Mouse (Mus musculus) hindbrain, embryonic 12.5 days (tissue): ENCODE results near the gene Clstn3. TPM values are rescaled to one million over a fixed set of nuclear protein-coding genes. Genes with fewer than 3 reads are reported as not detected.
"Not testable (repeated sequence)": the region's sequence is repeated elsewhere in the genome, so short reads cannot be mapped to it uniquely, and the experiment has no call there.

Experiments
- ATAC-seq: fragments of 200-750 bp; cut with Nextera tagmentation; 2 replicates; pipeline ENCODE4 v1.8.0; 2017; ENCODE audit warnings: moderate TSS enrichment; ENCODE audit not compliant: low FRiP score
- H3K27ac ChIP-seq: fragments of 300-500 bp; sonication (generic); 2 replicates; pipeline ENCODE4 v1.5.1; 2016; ENCODE audit warnings: mild to moderate bottlenecking
- H3K27me3 ChIP-seq: fragments of 300-500 bp; sonication (generic); 2 replicates; pipeline ENCODE4 v1.6.1; 2016; ENCODE audit warnings: mild to moderate bottlenecking
- H3K36me3 ChIP-seq: fragments of 300-500 bp; sonication (generic); 2 replicates; pipeline ENCODE4 v1.6.1; 2016; ENCODE audit warnings: mild to moderate bottlenecking
- H3K4me1 ChIP-seq: fragments of 300-500 bp; sonication (generic); 2 replicates; pipeline ENCODE4 v1.6.1; 2016
- H3K4me2 ChIP-seq: fragments of 300-500 bp; sonication (generic); replicated peaks from 2 replicates; pipeline ENCODE4 v1.6.1; 2016; ENCODE audit warnings: mild to moderate bottlenecking
- H3K4me3 ChIP-seq: fragments of 300-500 bp; sonication (generic); 2 replicates; pipeline ENCODE4 v1.5.1; 2016; ENCODE audit warnings: mild to moderate bottlenecking
- H3K9ac ChIP-seq: fragments of 300-500 bp; sonication (generic); 2 replicates; pipeline ENCODE4 v1.6.1; 2016; ENCODE audit warnings: mild to moderate bottlenecking, moderate library complexity
- H3K9me3 ChIP-seq: fragments of 300-500 bp; sonication (generic); replicated peaks from 2 replicates; pipeline ENCODE4 v1.6.1; 2016; ENCODE audit warnings: mild to moderate bottlenecking
- WGBS: fragments of 180-500 bp; shearing (Covaris S2); methylation state at CpG from one replicate; pipeline ENCODE4 v1.1.7; 2016; 5-methylcytosine and 5-hydroxymethylcytosine counted together
- polyA plus RNA-seq: library from polyadenylated mRNA; unstranded; fragments of >200 nt; fragmentation: Nextera tagmentation; extraction: Ambion mirVana; gene quantifications from 2 replicates; pipeline ENCODE4 v1.2.1, GENCODE M21; 2016

Gene Clstn3
- polyA plus RNA-seq, 1 experiment from 2014 or later, result 40.5 TPM

DNA sequence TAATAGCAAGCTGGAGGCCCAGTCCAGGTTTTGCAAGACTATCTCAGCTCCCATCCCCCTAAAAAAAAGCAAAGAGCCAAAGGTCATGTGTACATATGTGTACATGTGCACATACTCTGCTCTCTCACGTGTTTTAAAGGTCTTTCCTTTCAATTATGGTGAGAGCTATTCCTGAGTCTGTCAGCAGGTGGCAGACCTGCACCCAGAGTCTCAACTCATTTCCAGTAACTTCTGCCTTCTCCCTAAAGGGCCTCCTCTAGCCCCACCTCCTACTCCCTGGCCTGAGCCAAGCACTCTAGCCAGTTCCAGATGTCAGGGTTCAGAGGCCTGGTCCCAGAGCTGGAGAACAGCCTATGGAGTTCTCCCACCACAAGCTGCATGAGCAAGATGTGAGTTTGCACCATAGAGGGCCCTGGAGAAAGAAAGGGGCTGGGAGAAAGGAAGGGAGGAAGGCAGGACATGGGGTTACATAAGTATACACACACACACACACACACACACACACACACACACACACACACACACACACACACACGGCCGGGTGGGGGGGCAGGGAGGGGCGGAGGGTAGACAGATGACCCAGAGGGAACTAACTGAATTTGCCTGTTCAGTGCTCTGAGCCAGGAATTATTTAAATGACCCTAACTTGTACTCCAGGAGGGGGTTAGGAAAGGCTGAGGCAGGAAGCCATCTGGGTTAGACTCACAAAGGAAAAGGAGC is 28.4 kb upstream of the Clstn3 start, which contains the start of gene C1rl:
TSS of gene C1rl (plus strand) at position 272 of the 720 bp plus-strand sequence.
- no peak within 1 kb of the TSS for H3K4me2 ChIP-seq
- 3% methylated on average over 1 of the region's 4 CpGs for WGBS
- 0 out of 2 replicates have a peak, but pooled peaks cover 3% of the 10 kb centered on the region for H3K9me3 ChIP-seq
- peaks cover 2% of the 10 kb centered on the region; the same call in 1 of the 2 replicates for H3K4me1 ChIP-seq
- H3K27me3 ChIP-seq, result no peaks in the 10 kb centered on the region
- H3K36me3 ChIP-seq, result no peaks in the 10 kb centered on the region
- no peak within 1 kb of the TSS for H3K27ac ChIP-seq
- ATAC-seq, result peak; percentile 73
- H3K9ac ChIP-seq, result no peak within 1 kb of the TSS
- no peak within 1 kb of the TSS for H3K4me3 ChIP-seq

DNA sequence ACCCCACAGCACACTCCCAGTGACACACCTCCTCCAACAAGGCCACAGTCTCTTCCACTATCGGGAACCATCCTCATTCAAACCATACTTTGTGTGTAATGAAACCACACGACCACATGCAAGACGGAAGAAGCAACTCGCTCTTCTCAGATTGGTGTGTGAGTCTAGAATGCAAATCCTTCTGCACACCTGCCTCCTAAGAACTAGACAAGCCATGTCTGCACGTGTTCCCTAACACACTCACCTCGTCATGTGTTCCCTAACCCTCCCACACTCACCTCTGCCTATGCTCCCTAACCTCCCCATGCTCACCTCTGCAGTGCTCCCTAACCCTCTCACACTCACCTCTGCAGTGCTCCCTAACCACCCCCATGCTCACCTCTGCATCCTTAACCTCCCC is 26.8 kb upstream of the Clstn3 start:
- 83% methylated on average over 6 of the region's 6 CpGs for WGBS
- no peak for ATAC-seq
- no peak overlapping the region for H3K4me2 ChIP-seq
- H3K9me3 ChIP-seq, result 0 out of 2 replicates have a peak, but pooled peaks cover 3% of the 10 kb centered on the region
- H3K9ac ChIP-seq, result no peak overlapping the region
- no peaks in the 10 kb centered on the region for H3K36me3 ChIP-seq
- no peak overlapping the region for H3K4me3 ChIP-seq
- H3K27ac ChIP-seq, result no peak overlapping the region
- H3K27me3 ChIP-seq, result no peaks in the 10 kb centered on the region
- peaks cover 2% of the 10 kb centered on the region; the same call in 1 of the 2 replicates for H3K4me1 ChIP-seq

DNA sequence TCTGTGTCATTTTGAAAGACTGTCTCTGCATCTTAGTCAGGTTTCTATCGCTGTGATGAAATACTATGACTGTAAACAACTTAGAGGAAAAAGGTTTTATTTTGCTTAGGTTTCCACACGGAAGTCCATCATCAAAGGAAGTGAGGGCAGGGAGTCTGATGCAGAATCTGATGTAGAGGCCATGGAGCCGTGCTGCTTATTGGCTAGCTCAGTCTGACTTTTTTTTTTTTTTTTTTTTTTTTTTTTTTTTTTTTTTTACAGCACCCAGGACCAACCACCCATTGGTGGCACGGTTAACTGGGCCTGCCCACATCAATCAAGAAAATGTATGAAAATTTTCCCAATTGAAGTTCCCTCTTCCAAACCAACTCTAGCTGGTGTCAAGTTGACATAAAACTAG is 24.4 kb upstream of the Clstn3 start:
- Histone ChIP-seq H3K4me2 (no peak overlapping the region), H3K4me3 (no peak overlapping the region), H3K27me3 (no peaks in the 10 kb centered on the region), H3K9ac (no peak overlapping the region), H3K9me3 (no peaks in the 10 kb centered on the region), H3K4me1 (peaks cover 2% of the 10 kb centered on the region; the same call in 1 of the 2 replicates), H3K27ac (no peak overlapping the region), H3K36me3 (no peaks in the 10 kb centered on the region)
- no peak for ATAC-seq
- WGBS, result 91% methylated on average over 4 of the region's 4 CpGs

DNA sequence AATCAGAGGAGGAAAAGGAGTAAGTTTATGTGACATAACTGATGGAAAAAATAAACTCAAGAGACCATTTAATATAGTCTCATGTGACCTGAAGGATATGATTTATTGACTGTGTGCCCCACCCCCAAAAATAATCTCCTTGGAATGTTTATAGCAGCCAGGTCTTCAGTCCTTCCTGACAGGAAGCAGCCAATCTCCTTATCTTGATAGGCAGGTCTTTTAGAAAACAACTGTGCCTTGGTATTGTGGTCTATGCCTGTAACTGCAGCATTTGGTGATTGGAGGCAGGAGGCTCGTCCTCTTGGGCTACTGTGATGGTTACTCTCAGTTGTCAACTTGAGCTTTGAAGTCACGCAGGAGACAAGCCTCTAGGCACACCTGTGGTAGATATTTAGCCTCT is 22.9 kb upstream of the Clstn3 start:
- ATAC-seq, result no peak
- WGBS, result 72% methylated on average over 2 of the region's 2 CpGs
- Histone ChIP-seq H3K4me3 (no peak overlapping the region), H3K9ac (no peak overlapping the region), H3K36me3 (no peaks in the 10 kb centered on the region), H3K27me3 (no peaks in the 10 kb centered on the region), H3K4me1 (no peaks in the 10 kb centered on the region), H3K9me3 (no peaks in the 10 kb centered on the region), H3K27ac (no peak overlapping the region), H3K4me2 (no peak overlapping the region)

DNA sequence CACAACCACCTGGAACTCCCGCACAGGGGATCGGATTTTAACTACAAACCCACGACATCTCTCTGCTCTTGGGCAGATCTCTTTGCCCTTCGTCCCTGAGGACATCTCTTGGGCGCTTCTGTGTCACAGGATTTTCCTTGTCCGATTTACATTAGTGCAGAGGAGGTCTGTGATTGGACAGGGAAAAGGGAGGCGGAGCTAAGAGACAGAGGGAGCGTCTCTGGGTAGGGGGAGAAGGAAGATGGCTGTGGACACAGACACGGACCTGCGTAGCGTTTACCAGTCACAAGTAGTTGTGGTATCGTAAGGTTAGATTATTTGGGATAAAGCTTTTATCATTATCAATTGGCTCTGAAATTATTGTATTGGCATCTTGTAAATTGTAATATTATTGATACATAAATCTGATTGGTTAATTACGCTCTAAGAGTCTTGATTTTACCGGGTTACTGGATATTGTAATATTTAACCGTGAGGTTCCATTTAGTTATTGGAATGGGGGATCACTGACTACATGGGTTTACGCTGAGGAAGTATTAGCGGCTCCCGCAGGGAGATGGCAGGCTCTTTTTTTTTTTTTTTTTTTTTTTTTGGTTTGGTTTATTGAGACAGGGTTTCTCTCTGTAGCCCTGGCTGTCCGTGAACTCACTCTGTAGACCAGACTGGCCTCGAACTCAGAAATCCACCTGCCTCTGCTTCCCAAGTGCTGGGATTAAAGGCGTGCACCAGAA is 21.0 kb upstream of the Clstn3 start:
- H3K9ac ChIP-seq, result no peak overlapping the region
- no peaks in the 10 kb centered on the region for H3K36me3 ChIP-seq
- H3K4me2 ChIP-seq, result peak overlapping the region; percentile 49
- ATAC-seq, result peak; percentile 90
- no peak overlapping the region for H3K27ac ChIP-seq
- WGBS, result 28% methylated on average over 21 of the region's 21 CpGs
- no peaks in the 10 kb centered on the region for H3K4me1 ChIP-seq
- H3K27me3 ChIP-seq, result no peaks in the 10 kb centered on the region
- H3K4me3 ChIP-seq, result peak overlapping the region; percentile 14
- no peaks in the 10 kb centered on the region for H3K9me3 ChIP-seq

DNA sequence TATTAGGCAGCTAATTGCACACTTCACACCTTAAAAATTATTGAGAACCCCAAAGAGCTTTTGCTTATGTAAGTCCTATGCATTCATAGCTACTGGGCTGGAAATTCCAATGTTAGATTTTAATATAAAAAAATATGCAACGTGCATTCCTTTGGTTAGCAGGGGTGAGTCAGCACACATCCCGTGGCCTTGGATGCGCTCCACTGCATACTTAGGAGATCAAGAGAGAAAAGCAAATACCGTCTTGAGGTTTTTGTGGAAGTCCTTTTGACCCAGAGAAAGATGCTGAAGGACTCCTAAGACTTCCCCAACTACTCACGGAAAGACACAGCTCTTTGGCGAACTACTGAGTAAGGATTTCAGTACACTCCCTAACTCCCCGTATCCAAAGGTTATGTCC is 20.3 kb upstream of the Clstn3 start:
- H3K27me3 ChIP-seq, result no peaks in the 10 kb centered on the region
- H3K4me2 ChIP-seq, result peak overlapping the region; percentile 49; the same call in 1 of the 2 replicates
- no peaks in the 10 kb centered on the region for H3K36me3 ChIP-seq
- H3K9me3 ChIP-seq, result no peaks in the 10 kb centered on the region
- H3K4me3 ChIP-seq, result no peak overlapping the region
- 82% methylated on average over 7 of the region's 7 CpGs for WGBS
- H3K4me1 ChIP-seq, result no peaks in the 10 kb centered on the region
- peak; percentile 16 for ATAC-seq
- H3K9ac ChIP-seq, result no peak overlapping the region
- H3K27ac ChIP-seq, result no peak overlapping the region

DNA sequence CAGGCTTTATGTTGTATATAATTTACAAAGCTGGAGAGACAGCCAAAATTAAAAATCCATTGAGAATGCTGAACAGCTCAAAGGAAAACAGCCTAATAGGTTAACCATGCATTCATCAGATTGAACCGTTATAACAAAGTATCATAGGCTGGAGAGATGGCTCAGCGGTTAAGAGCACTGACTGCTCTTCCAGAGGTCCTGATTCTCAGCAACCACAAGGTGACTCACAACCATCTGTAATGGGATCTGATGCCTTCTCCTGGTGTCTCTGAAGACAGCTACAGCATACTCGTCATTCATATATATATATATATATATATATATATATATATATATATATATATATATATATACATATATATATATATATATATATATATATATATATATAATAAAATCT is 19.2 kb upstream of the Clstn3 start:
- H3K9me3 ChIP-seq, H3K36me3 ChIP-seq, ATAC-seq, H3K27me3 ChIP-seq, H3K9ac ChIP-seq, H3K4me3 ChIP-seq, H3K27ac ChIP-seq, H3K4me2 ChIP-seq, H3K4me1 ChIP-seq: not testable (repeated sequence)
- WGBS, result 90% methylated on average over 3 of the region's 3 CpGs

DNA sequence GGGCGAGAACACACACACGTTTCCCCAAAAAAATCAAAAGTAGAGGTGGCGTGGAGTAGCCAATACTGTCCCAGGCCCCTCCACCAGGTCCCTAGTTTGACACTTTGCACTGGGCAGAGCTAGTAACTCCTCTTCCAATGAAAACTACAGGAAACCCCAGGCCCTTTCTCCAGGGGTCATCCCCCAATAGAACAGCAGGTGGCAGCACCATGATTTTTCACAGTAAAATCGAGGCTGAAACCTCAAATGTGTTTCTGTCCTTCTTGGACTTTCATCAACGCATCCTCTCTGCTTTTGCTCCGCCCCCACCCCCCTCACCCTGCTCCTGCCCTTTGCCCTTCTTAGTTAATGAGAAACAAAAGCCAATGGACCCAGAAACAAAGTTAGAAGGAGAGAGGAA is 17.0 kb upstream of the Clstn3 start:
- no peak overlapping the region; the same call in 1 of the 2 replicates for H3K9ac ChIP-seq
- no peaks in the 10 kb centered on the region for H3K9me3 ChIP-seq
- H3K4me1 ChIP-seq, result no peaks in the 10 kb centered on the region
- no peaks in the 10 kb centered on the region for H3K36me3 ChIP-seq
- WGBS, result 26% methylated on average over 6 of the region's 6 CpGs
- no peak overlapping the region for H3K4me2 ChIP-seq
- H3K27me3 ChIP-seq, result no peaks in the 10 kb centered on the region
- ATAC-seq, result 0 out of 2 replicates have a peak, but pooled peaks have one; percentile 15
- no peak overlapping the region for H3K4me3 ChIP-seq
- no peak overlapping the region for H3K27ac ChIP-seq

DNA sequence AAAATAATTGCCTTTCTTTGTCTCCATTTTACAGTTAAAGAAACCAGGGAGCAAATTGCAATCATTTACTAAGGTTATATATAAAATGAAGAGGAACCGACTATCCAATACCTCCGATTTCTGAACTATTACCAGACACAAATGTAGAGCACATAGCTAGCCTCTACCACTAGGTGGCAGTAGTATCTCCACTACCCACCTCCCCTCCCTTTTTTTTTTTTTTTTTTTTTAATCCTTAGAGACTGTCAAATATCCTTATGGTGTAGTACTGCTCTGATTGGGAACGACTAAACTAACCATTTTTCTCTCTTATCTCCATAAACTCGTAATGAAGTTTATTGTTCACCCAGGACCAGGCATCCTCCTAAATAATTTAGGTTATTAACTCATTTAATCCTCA is 15.7 kb upstream of the Clstn3 start:
- Histone ChIP-seq H3K27me3 (no peaks in the 10 kb centered on the region), H3K27ac (no peak overlapping the region), H3K36me3 (no peaks in the 10 kb centered on the region), H3K4me2 (no peak overlapping the region), H3K4me3 (no peak overlapping the region), H3K9me3 (no peaks in the 10 kb centered on the region), H3K9ac (no peak overlapping the region), H3K4me1 (no peaks in the 10 kb centered on the region)
- no peak for ATAC-seq
- WGBS, result 59% methylated on average over 4 of the region's 4 CpGs

DNA sequence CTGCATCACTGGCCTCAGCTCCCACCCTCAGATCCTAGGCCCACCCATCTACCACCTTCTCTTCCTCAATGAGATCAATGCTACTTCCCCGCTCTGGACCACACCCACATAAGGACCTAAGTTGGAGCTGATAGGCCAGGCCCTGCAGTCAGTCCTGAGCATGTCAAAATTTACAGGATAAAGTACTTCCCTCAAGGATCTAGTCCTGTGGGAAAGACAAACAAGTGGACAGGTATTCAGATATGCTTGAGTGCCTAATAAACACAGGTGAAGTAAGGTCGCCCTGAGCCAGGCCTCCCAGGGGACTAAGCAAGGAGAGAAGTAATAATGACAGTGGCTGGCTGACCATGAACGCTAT is 15.0 kb upstream of the Clstn3 start:
- Histone ChIP-seq H3K9me3 (no peaks in the 10 kb centered on the region), H3K27me3 (no peaks in the 10 kb centered on the region), H3K27ac (no peak overlapping the region), H3K4me2 (no peak overlapping the region), H3K36me3 (no peaks in the 10 kb centered on the region), H3K4me3 (no peak overlapping the region), H3K9ac (no peak overlapping the region), H3K4me1 (no peaks in the 10 kb centered on the region)
- ATAC-seq, result no peak
- 86% methylated on average over 3 of the region's 3 CpGs for WGBS

DNA sequence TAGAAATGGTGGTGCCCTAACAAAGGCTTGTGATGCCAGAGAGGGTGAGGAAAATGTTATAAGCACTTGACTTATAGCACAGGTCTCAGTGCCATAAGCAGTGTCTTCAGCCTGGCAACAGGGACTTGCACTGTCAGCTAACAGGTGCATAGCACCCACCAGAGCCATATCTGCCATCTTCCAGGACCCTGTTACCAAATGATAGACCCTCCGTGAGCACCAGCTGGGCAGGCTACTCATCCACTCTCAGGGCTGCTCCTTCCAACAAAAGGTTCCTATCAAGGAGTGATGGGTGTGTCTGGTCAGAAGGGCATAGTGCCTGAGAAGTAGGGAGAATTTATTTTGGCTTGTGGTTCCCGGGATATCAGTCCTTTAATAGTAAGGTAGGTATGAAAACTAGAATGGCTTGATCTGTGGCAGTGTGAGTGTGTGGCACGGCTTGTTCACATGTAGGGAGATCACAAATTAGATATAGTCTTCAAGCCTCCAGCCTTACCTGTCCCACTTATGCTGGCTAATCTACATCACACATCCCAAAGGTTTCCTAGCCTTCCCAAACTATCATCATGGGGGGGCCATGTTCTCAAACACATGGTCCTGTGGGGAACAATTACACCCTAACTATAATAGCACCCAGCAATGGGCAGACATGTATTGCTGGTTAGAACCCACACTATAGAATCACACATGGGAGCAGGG is 14.4 kb upstream of the Clstn3 start:
- H3K36me3 ChIP-seq, result no peaks in the 10 kb centered on the region
- ATAC-seq, result no peak
- no peaks in the 10 kb centered on the region for H3K9me3 ChIP-seq
- H3K4me2 ChIP-seq, result no peak overlapping the region
- H3K4me3 ChIP-seq, result no peak overlapping the region
- H3K9ac ChIP-seq, result no peak overlapping the region
- WGBS, result 84% methylated on average over 3 of the region's 3 CpGs
- no peak overlapping the region for H3K27ac ChIP-seq
- H3K27me3 ChIP-seq, result no peaks in the 10 kb centered on the region
- no peaks in the 10 kb centered on the region for H3K4me1 ChIP-seq

DNA sequence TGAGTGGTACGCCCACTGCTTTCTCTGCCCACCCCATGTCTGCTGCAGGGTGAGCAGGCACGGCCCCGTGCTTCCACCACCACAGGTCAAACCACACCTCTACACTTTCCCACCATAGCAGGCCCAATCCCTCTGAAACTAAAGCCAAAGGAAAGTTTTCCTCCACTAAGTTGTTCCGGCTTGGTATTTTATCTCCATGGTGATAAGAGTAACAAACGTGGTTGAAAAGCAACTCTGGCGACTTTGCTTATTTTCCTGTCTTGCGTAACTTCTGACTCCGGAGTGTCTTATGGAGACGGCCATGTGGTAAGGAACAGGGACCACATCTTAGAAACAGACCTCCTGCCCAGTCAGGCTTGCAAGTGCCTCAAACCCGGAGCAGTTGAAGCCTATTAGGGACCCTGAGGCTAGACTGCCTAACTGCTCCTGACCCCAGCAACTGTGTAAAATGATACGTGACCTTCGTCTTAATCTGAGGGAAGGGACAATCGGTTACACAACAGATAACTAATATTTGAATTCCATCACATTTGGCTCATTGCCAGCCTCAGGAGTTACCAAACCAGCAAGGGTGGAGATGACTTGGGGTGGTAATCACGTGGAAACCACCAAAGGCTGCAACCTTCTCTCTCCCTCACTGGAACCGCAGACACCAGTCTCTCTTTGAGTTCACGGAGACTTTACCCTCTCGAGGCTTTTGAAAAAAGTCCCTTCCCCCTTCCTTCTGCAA is 13.5 kb upstream of the Clstn3 start:
- Histone ChIP-seq H3K9ac (no peak overlapping the region), H3K36me3 (no peaks in the 10 kb centered on the region), H3K27ac (no peak overlapping the region), H3K27me3 (no peaks in the 10 kb centered on the region), H3K9me3 (no peaks in the 10 kb centered on the region), H3K4me3 (no peak overlapping the region), H3K4me1 (no peaks in the 10 kb centered on the region), H3K4me2 (no peak overlapping the region)
- 77% methylated on average over 17 of the region's 17 CpGs for WGBS
- no peak for ATAC-seq
